Mouse (Mus musculus): Measurements from ENCODE around the gene Milr1.

Milr1 gene

GRCm38 (mm10) chr11:106814601-106815320 lies 63.7 kb downstream of the Milr1 start:
- DNase-seq: no peak

- DNase-seq: no peak
Measured at GRCm38 (mm10) chr11:106815331-106815730, 64.3 kb downstream of the Milr1 start.

GRCm38 (mm10) chr11:106815761-106816160 lies 64.7 kb downstream of the Milr1 start:
- no peak for DNase-seq

- DNase-seq: peak in 1 of 2 experiments; percentile 42
Measured at GRCm38 (mm10) chr11:106816316-106816715, 65.3 kb downstream of the Milr1 start.

GRCm38 (mm10) chr11:106817156-106817555 lies 66.1 kb downstream of the Milr1 start:
- no peak for DNase-seq

- no peak for DNase-seq
Measured at GRCm38 (mm10) chr11:106817808-106818207, 66.8 kb downstream of the Milr1 start.

GRCm38 (mm10) chr11:106818341-106818740 lies 67.3 kb downstream of the Milr1 start:
- no peak for DNase-seq

Measured in lung, postnatal 4 days (tissue).